Mouse (Mus musculus): ENCODE results near the gene Pde11a.
"Not testable (repeated sequence)": the region's sequence is repeated elsewhere in the genome, so short reads cannot be mapped to it uniquely, and the experiment has no call there.

Gene Pde11a

DNA sequence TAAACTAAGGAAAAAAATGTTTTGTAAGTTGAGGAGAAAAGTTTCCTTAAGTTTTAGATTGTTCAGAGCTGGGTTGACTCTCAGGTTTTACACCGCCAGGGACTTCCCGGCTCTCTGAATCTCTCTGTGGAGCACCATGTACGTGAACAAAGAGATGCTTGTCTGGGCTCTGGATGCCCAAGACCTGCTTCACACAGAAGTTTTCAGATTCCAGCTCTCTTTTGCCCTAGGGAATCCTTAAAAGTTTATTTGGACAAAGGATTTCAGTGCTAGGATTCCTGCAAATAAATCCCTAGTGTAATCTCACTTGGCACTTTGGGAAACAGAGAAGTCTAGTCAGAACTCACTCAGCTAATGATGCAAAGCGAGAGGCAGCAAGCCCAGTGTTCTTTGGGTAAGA is 348.9 kb downstream of the Pde11a start:
- DNase-seq (ENCODE audit: low spot score): peak; percentile 61

DNA sequence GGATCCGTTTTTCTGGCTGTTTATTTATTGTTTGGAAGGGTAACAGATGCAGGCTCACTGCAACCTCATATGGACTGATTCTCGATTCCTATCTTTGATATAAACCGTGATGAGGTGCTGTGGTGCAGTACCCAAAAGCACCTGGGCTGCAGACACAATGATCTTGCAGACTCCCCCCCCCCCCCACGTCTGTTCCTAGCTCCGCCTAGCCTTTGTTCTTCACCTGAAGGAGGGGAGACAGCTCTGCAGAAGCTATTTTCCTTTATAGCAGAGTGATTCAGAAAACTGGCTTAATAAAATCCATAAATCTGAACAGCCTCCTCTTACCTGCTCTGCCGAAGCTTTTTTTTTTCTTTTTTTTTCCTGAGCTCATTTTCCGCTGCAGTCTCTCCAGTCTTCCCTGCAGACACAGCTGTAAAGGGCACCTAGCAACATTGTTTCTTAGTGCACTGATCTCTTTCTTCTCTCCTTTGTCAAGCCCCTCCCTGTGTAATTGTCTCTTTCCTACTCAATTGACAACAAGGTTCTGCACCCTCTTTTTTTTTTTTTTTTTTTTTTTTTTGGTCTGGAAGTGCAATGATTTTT is 349.7 kb downstream of the Pde11a start:
- no peak for DNase-seq (ENCODE audit: low spot score)

DNA sequence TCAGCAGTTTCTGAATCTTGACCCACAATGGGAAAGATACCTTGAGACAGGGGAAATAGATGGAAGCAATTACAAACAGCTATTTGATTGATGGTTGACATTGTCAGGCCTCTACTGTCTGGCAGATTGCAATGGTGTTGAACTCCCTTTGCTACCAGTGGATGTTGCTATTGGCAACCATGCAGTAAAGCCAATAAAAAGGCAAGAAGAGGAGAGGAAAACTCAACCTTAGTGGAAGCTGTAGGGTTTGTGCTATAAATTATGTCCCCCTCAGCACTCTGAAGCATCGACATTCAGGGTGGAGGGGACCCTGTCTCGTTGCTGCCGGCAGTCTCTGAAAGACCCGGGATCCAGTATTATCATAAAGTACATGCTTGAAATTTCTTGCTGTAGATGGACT is 350.2 kb downstream of the Pde11a start:
- DNase-seq (ENCODE audit: low spot score): peak; percentile 47

DNA sequence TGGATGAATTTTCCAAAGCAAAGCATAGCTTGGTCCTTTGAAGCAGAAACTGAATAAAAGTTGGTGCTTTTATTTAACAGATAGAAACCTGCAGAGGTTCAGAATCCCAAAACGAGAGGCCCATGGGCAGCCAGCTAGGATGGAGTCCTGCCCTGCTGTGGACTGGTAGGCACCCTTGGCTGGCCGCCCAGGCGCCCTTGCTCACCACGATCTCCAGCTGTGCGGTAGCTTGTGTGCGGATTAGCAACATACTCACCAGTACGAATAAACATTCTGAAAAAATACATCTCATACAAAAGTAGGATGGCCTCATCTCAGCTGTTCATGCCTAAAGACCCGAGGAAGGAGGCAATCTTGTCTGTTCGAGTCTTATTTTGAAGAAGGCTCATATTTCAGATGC is 350.8 kb downstream of the Pde11a start:
- DNase-seq (ENCODE audit: low spot score): no peak

DNA sequence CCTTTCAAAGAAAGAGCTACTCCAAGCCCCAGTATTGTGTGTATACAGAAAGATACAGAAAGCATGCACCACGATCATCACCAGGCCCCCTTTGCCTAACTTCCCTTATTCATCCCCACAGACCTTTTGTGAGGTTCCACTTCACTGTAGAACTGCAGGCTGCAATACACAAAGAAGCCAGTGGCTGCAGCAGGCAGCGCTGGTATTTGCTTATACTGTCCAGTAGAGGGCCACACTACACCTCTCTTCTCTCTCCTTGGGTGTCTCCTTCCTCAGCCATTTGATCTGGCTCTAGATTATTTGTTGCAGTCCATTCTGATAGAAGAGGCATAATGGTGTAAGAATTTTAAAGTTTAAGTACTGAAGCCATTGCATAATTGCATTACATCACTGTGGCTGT is 353.4 kb downstream of the Pde11a start:
- DNase-seq (ENCODE audit: low spot score): peak; percentile 92

DNA sequence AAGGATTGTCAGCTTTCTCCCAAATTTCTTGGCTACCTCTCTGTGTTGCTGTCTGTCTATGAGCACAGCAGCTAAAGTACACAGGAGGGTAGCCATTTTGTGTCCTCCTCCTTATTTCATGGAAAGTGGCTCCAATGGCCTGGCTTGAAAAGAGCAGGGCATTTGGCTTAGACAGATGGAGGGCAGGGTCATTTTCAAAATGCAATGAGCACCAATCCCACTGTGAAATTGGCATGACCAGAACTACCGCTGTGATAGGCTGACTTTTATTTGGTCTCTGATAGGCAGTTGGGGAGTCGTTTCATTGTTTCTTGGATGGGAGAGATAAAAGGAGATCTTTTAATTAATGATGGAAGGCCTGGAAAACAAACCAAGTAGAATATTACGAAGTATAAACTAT is 354.7 kb downstream of the Pde11a start:
- no peak for DNase-seq (ENCODE audit: low spot score)

DNA sequence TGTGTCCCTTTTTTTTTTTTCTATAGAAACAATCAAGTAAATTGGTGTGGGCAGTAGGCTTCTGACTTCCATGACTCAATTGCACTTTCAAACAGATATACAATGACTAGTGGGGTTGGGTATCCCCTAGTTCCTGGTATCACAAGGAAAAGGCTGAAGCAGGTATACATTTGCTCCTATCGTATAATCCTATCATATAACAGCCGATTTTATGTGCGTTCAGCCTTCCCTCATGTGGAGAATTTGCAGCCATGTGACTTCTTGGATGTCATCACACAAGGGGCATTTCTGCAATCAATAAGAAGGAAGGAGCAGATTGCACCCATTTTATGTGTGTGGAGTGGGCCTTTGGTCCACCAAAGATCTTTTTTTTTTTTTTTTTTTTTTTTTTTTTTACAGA is 355.5 kb downstream of the Pde11a start:
- no peak for DNase-seq (ENCODE audit: low spot score)

DNA sequence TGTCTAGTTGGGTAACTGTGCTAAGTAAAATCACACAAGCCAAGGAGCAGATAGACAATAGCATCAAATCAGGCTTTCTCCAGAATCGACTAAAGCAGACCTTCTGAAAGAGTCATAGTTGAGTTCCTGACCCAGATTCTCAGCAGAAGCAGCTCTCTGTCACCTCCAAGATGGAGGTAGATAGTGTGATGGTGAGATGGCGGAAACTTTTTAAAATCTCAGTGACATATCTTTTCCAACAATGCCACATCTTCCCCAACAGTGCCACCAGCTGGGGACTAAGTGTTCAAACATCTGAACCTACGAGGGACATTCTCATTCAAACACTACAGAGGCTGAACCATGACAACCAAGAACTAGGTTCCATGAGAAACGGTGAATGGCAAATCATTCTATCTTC is 355.9 kb downstream of the Pde11a start:
- no peak for DNase-seq (ENCODE audit: low spot score)

DNA sequence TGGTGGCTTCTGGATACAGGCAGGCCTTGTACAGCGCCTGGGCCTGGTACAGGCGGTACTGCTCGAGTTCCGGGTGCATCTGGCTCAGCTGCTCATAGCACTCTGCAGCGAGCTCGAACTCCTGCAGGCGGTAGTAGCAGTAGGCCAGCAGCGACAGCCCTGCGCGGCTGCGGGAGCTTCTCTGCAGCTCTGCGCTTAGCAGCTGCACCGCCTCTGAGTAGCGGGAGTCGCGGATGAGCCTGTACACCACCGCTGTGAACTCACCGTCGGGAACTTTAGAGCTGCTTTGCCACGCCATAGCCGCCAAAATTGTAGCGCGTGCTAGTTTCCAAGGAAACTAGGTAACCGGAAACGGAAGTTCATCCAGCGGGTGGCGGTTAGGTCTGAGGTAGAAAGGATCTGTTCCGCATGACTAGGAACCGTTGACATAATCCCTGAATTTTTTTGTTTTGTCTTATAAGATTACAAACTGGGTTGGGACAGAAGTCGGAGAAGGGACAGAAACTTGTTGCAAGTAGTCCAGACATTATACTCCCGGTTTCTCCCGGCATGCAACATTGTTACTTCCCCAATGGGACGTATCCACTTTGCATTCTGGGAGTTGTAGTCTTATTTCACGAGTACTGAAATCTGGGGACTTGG is 357.0 kb downstream of the Pde11a start, which contains the start of gene Ttc30a1:
Gene Ttc30a1, minus strand, starts transcription at position 528 of the 642 bp plus-strand sequence.
- DNase-seq (ENCODE audit: low spot score): peak; percentile 93

DNA sequence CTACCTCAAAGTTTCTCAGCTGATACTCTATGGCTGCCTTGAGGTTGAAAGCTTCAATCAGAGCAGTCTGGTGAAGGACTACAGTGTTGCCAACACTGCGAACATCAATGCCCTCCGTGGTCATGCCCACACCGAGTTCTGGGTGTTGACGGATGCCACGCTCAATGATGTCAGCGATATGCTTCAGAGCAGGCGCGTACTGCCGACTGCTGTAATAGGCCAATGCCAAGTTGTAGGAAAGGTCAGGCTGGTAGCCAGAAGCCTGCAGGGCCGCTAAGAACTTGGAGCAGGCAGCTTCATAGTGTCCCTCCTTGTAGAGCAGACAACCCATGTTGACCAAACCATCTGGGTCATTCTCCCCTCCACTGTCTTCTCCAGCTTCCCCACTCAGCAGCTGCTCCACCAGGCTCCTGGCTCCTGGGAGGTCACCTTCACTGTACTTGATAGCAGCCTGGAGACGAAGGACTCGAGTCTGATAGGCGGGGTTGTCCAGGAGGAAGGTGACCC is 357.6 kb downstream of the Pde11a start:
- DNase-seq (ENCODE audit: low spot score): not testable (repeated sequence)

DNA sequence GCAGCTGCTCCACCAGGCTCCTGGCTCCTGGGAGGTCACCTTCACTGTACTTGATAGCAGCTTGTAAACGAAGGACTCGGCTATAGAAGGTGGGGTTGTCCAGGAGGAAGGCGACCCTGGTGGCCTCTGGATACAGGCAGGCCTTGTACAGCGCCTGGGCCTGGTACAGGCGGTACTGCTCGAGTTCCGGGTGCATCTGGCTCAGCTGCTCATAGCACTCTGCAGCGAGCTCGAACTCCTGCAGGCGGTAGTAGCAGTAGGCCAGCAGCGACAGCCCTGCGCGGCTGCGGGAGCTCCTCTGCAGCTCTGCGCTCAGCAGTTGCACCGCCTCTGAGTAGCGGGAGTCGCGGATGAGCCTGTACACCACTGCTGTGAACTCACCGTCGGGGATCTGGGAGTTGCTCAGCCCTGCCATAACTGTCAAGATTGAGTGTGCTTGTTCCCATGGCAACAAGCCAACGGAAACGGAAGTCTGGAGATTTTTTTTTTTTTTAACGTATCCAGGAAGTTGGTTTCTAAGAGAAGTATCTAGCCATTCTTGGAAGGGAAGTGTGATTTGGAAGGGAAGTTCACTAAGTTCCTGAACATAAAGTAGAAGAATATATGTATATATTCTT is 360.7 kb downstream of the Pde11a start, which contains the start of gene Ttc30a2:
Gene Ttc30a2, minus strand, starts transcription at position 419 of the 617 bp plus-strand sequence.
- peak; percentile 66 for DNase-seq (ENCODE audit: low spot score)

DNA sequence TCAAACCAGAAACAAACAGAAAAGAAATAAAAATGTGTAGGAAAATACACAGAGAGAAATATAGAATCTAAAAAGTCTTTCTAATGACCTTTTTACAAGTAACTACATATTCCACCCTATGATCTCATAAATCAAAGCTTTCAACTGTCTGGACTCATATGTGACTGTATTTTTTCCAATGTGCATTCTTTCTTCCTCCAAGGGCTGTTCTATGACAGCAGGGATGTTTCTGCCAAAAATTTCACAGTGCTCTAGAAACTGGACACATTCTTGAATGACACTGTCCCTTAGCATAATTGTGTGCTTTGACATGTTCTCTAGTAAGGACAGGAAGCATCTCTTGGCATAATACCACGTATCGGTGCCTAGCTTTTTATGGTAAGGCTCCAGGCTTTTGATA is 362.5 kb downstream of the Pde11a start:
- not testable (repeated sequence) for DNase-seq (ENCODE audit: low spot score)

DNA sequence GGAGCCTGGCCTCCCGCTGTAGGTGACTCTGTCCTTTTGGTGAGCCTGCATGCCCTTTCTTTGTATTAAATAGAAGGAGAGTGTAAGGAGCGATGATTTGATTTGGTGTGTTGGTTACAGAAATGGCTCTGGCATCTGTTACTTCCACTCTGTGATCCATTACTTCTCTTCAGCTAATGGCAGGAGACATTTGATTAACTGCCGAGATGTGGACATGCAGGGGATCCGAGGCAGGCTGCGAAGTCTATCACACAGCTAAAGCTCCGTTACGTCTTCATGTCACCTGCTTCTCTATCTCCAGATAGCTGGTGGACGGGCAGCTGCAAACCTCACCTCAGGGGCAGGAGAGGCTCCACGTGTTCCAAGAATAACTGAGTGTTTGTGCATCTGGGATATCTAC is 364.4 kb downstream of the Pde11a start:
- no peak for DNase-seq (ENCODE audit: low spot score)

DNA sequence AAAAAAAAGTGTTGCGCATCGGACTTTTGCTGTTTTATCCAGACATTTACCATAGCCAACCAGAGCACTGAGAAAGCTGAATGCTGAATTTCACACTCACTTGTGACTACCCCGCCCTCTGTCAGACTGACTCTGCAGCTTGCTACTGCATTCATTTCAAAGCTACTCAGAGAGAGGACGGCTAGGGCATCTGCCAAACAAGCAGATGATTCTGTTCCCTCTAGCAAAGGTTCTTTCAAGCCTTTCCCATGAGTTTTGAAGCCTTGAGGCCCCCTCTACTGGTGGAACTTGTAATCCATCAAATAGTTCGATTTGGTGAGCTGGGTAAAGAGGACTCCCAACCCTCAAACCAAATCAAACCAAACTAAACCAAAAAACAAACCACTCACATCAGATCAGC is 373.6 kb downstream of the Pde11a start:
- DNase-seq (ENCODE audit: low spot score): peak; percentile 91

DNA sequence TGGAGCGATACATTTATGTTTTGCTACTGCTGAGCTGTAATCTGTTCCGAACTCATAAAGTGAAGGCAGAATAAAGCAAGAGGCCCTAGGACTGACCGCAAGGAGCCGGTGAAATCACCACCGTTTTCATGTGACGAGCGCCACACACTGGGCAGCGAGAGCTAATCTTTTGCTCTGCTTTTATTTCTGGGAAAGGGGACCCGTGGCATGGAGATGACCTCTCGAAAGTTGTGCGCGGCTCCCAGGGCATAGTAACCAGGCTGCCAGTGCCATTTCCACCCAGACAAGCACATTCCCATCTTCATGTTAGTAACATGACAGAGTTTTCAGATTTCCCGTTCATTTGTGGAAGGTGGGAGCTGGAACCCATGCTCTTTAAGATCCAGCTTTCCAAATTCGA is 374.1 kb downstream of the Pde11a start:
- peak; percentile 84 for DNase-seq (ENCODE audit: low spot score)

DNA sequence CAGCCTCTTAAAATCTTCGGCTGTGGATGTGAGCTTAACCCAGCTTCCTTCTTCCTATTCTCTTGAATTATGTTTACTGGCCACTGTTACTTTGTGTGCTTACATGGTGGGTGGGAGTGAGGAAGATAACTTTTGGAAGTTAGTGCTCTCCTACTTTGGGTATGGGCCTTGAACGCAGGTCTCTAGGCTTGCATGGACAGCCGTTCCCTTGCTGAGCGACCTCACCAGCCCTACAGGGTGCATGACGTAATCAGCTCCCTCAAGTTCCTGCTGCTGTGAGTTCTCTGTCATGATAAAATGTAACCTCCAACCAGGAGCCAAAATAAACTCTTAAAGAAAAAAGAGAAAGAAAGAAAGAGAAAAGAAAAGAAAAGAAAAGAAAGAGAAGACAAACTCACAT is 374.5 kb downstream of the Pde11a start:
- DNase-seq (ENCODE audit: low spot score): no peak

DNA sequence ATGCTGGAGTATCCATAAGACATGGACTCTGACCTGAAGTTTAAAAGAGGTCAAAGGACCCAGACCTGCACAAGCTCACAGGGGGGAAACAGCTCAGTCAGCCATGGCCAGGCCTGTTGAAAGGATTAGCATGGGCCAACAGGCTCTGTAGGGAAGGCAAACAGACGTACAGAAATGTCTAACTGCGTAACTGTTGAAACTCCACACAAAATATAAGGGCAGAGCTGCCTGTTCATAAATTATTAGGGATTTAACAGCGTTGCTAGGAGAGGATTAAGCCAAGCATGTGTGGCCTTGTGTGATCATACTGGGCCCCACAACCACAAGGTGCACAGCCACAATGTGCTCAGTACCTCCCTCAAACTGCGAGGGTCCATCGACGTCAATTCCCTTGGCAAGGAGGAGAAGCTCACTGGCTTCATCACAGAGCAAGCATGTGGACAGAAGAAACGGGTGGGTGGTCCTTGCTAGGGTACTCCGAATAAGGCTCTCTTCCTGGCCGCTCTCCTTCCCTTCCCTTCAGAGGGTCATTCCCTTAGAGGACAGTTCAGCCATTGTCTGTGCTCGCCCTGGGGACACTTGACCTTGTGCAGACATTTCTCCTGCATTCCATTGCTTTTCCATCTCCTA is 375.2 kb downstream of the Pde11a start:
- peak; percentile 39 for DNase-seq (ENCODE audit: low spot score)

DNA sequence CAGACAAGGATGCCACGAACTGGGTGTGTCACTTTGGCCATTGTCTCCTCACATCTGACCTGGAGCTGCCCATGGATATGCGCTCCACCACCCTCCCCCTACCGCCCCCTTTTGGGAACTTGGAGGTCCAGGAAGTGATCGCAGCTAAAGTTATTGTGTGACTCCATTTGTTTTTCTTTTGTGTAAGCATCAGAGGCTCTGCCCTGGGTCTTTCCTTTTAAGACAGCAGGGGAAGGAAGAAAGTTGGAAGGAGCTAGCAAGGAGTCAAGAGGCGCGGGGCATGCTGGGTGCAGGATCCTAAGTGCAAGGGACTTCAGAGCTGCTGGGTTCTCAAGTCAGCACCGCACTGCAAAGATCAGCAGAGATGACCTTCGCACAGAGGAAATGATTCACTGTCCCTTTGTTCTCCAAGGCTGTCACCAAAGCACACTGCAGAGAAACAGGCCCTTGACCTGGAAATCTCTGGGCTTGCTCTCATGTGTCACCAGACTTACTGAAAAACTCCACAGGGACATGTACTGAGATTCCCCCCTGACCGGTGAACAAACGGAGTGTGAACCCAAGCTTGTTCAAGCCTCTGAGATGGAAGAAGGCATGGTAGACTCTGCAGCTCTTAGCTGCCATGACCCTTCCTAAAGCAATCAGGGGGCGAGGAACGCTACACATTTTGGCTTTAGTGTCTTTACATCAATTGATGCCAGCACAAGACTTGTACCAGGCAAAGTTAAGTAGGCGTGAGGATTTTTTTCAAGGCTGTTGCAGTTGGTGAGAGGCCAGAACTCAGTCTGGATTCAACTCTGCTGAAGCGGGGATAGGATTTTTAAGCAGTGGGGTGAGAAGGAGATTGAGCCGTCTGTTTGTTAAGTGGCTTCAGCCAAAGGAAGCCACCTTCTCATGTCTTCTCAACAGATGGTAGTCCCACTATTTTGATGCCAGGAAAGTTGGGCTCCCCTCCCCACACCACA is 377.9 kb downstream of the Pde11a start:
- peak; percentile 65 for DNase-seq (ENCODE audit: low spot score)

DNA sequence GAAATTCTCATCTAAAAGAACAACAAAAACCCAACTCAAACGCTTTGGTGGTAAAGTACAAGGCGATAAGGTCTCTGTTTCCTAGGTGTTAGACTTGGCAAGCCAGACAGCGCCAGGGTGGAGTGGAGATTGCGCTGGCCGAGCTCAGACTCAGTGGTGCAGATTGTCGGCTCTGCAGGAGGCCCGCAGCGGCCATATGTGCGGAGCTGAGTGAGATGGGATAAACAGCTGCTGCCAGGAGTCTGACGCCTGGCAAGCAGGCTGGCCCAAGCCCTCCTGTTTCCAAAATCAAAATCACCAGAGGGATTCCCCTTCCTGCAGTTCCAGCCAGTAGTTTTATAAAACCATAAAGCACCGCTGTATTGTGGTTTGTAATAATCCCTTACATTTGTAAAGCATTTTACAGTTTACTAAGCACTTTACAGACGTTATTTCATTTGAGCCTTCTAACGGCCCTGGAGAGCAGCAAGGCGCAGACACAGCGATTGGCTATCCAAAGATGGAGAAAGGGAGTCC is 378.7 kb downstream of the Pde11a start:
- DNase-seq (ENCODE audit: low spot score): no peak

DNA sequence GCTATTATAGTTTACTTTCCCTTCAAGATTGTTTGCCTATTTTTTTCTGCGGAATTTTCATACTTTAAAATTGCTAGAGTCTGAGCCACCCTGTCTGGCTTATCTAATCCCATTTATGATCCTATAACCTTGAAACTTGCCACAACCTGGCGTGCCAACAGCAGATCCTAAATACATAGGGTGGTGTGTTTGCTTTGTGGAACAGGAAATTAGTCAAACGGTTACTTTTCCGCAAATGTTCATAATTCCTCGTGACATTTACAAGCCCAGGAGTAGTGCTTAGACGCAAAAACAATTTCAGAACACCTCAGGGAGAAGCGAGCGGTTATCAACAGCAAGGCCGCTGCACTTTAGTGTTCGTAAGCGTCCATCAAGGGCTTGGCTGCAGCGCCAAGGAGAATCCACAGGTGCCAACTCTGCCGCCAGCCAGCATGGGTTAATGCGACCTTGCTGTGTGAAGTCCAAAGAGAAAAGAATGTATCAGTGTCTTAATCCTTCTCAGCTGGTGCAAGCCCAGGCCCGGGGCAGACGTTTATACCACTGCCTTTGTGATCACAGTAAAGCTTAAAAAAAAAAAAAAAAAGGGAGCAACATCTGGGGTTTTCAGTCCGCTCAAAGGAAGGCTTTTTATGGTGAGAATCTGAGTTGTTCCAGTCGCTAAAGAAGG is 379.3 kb downstream of the Pde11a start:
- peak; percentile 64 for DNase-seq (ENCODE audit: low spot score)

DNA sequence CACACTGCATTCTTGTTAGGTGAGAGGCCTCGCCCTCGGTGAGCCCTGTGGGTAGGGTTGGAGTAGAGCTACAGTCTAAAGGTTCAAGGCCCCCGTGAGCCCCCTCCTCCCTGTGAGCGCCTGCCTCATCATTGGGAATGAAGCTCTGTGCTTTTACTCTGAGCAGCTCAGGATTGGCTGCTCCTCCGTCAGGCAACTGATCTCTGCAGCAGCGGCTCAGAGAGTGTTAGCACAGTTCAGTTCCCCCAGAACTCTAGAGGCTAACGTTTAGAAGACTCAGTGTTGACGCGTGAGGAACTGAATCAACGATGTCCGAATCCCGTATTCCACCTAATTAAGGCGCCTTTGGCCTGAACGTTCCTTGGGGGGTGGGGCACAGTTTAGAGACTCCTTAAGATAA is 382.9 kb downstream of the Pde11a start:
- no peak for DNase-seq (ENCODE audit: low spot score)
